Mouse (Mus musculus): ENCODE results near the gene Pkn2. TPM values are rescaled to one million over a fixed set of nuclear protein-coding genes. Genes with fewer than 3 reads are reported as not detected.

The Pkn2 gene
- total and polyA plus RNA-seq, 2 experiments: 4.7 to 31.4 TPM

DNA sequence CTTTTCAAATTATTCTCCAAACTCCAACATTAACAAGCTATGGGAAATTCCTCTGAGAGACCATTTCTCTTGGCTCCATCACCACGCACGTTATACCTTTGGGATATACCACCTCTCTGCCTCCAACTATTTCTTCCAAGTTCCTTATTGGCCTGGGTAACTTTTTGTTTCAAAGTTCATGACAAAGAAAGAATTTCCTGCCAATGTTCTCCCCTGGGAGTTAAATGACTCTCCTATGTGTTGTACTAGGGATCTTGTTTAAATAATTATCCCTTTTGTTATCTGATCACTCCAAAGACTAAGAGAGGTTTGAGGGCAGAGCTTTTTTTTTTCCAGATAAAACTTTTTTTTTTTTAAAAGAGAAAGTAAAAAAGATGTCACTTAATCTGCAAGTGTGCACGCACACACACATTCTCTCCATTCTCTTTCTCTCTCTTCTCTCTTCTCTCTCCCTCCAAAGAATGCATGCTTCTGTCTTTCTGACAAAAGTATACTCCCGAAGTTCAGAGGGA, 25.8 kb downstream of the Pkn2 start:
- Histone ChIP-seq H3K27me3 (ENCODE audit: control insufficient read depth, insufficient read depth, low read length) (no peaks in the 10 kb centered on the region), H3K27ac (replicated peaks; ENCODE audit: insufficient read depth, low read depth, low read length) (no peak overlapping the region), H3K4me1 (ENCODE audit: control insufficient read depth, insufficient read depth, low read length) (peaks cover 7% of the 10 kb centered on the region; the same call in 1 of the 2 replicates), H3K36me3 (ENCODE audit: control insufficient read depth, insufficient read depth, low read length) (peaks cover 2% of the 10 kb centered on the region; the same call in 1 of the 2 replicates), H3K79me2 (ENCODE audit: control insufficient read depth, insufficient read depth, low read length) (peaks cover 1% of the 10 kb centered on the region; the same call in 1 of the 2 replicates), H3K4me3 (ENCODE audit: insufficient read depth, low read depth, low read length) (no peak overlapping the region), H3K9ac (ENCODE audit: low read depth, low read length) (no peak overlapping the region)
- 81% methylated on average over 4 of the region's 4 CpGs for WGBS
- no peak for TF ChIP-seq POLR2A (IDR thresholded peaks at IDR 0.05; ENCODE audit: extremely low read depth, insufficient read depth, low read length)
- no peak for TF ChIP-seq CTCF (IDR thresholded peaks at IDR 0.05; ENCODE audit: low read depth, low read length)
- DNase-seq (ENCODE audit: extremely low read depth, low read depth, low spot score): no peak

DNA sequence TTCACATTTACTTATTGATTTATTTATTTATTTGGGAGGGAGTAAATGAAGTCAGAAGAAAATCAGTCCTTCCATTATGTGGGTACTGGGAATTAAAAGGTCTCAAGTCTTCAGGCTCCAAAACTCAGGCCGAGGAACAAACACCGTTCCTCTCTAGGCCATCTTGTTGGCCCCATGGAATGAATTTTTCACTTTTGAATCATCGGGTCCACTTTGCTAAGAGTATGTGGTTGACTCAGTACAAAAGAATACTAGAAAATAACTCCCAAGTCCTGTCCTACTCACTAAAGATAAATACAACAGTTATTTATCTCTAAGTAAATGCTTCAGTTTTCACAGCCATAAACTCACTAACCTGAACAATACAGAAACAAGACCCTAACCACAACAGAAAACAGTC, 28.9 kb downstream of the Pkn2 start:
- H3K79me2 ChIP-seq (ENCODE audit: control insufficient read depth, insufficient read depth, low read length): no peaks in the 10 kb centered on the region; the same call in 1 of the 2 replicates
- no peak for DNase-seq (ENCODE audit: extremely low read depth, low read depth, low spot score)
- TF ChIP-seq CTCF (IDR thresholded peaks at IDR 0.05; ENCODE audit: low read depth, low read length): no peak
- TF ChIP-seq POLR2A (IDR thresholded peaks at IDR 0.05; ENCODE audit: extremely low read depth, insufficient read depth, low read length): no peak
- no peak overlapping the region for H3K9ac ChIP-seq (ENCODE audit: low read depth, low read length)
- no peak overlapping the region for H3K4me3 ChIP-seq (ENCODE audit: insufficient read depth, low read depth, low read length)
- peaks cover 7% of the 10 kb centered on the region; the same call in 1 of the 2 replicates for H3K4me1 ChIP-seq (ENCODE audit: control insufficient read depth, insufficient read depth, low read length)
- no peaks in the 10 kb centered on the region for H3K27me3 ChIP-seq (ENCODE audit: control insufficient read depth, insufficient read depth, low read length)
- 68% methylated on average over 3 of the region's 3 CpGs for WGBS
- peaks cover 2% of the 10 kb centered on the region; the same call in 1 of the 2 replicates for H3K36me3 ChIP-seq (ENCODE audit: control insufficient read depth, insufficient read depth, low read length)
- H3K27ac ChIP-seq (replicated peaks; ENCODE audit: insufficient read depth, low read depth, low read length): no peak overlapping the region

DNA sequence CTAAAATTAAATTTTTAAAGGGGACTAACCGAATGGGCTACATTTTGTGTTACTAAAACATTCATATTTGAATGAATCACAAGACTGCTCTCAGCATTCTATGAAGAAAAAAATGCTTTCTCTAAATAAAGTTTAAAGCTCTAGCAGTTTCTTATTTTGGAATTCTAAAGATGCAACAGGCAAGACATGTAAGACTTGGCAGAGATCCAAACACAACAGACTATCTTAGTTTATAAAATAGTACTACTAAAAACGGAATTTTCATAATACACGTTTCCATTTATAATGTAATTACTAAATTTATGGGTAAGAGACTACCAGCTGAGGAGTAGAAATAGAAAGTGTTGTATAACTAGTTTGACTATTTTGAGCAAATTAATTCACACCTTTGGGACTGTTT, 30.2 kb downstream of the Pkn2 start:
- no peak overlapping the region for H3K9ac ChIP-seq (ENCODE audit: low read depth, low read length)
- 67% methylated on average over 3 of the region's 3 CpGs for WGBS
- H3K79me2 ChIP-seq (ENCODE audit: control insufficient read depth, insufficient read depth, low read length): no peaks in the 10 kb centered on the region; the same call in 1 of the 2 replicates
- H3K4me1 ChIP-seq (ENCODE audit: control insufficient read depth, insufficient read depth, low read length): peaks cover 4% of the 10 kb centered on the region; the same call in 1 of the 2 replicates
- no peaks in the 10 kb centered on the region for H3K27me3 ChIP-seq (ENCODE audit: control insufficient read depth, insufficient read depth, low read length)
- H3K4me3 ChIP-seq (ENCODE audit: insufficient read depth, low read depth, low read length): no peak overlapping the region
- H3K36me3 ChIP-seq (ENCODE audit: control insufficient read depth, insufficient read depth, low read length): peaks cover 2% of the 10 kb centered on the region; the same call in 1 of the 2 replicates
- H3K27ac ChIP-seq (replicated peaks; ENCODE audit: insufficient read depth, low read depth, low read length): no peak overlapping the region
- TF ChIP-seq POLR2A (IDR thresholded peaks at IDR 0.05; ENCODE audit: extremely low read depth, insufficient read depth, low read length) (no peak), CTCF (IDR thresholded peaks at IDR 0.05; ENCODE audit: low read depth, low read length) (no peak)
- no peak for DNase-seq (ENCODE audit: extremely low read depth, low read depth, low spot score)

DNA sequence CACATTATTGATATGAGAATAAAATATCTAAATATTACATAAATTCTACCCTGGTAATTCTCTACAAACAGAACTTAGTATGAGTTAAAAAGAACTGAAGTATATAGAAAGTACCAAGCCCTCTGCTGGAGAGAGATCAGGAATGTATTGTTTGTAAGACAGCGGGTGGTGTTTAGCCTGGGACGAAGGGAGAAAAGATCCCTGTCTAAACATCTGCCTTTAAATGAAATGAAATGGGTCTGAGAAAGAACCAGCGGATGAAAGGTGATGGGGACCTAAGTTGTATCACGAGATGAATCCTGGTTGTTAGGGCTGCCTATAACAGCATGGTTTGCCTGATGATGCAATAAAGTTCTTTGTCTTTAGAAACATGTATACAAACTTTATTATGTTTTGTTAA, 41.8 kb downstream of the Pkn2 start:
- H3K4me3 ChIP-seq (ENCODE audit: insufficient read depth, low read depth, low read length): no peak overlapping the region
- TF ChIP-seq CTCF (IDR thresholded peaks at IDR 0.05; ENCODE audit: low read depth, low read length) (no peak), POLR2A (IDR thresholded peaks at IDR 0.05; ENCODE audit: extremely low read depth, insufficient read depth, low read length) (no peak)
- 85% methylated on average over 4 of the region's 4 CpGs for WGBS
- no peak for DNase-seq (ENCODE audit: extremely low read depth, low read depth, low spot score)
- H3K9ac ChIP-seq (ENCODE audit: low read depth, low read length): no peak overlapping the region
- no peaks in the 10 kb centered on the region for H3K27me3 ChIP-seq (ENCODE audit: control insufficient read depth, insufficient read depth, low read length)
- no peaks in the 10 kb centered on the region; the same call in 1 of the 2 replicates for H3K4me1 ChIP-seq (ENCODE audit: control insufficient read depth, insufficient read depth, low read length)
- no peak overlapping the region for H3K27ac ChIP-seq (replicated peaks; ENCODE audit: insufficient read depth, low read depth, low read length)
- peaks cover 7% of the 10 kb centered on the region; the same call in 1 of the 2 replicates for H3K36me3 ChIP-seq (ENCODE audit: control insufficient read depth, insufficient read depth, low read length)
- H3K79me2 ChIP-seq (ENCODE audit: control insufficient read depth, insufficient read depth, low read length): peaks cover 4% of the 10 kb centered on the region; the same call in 1 of the 2 replicates

DNA sequence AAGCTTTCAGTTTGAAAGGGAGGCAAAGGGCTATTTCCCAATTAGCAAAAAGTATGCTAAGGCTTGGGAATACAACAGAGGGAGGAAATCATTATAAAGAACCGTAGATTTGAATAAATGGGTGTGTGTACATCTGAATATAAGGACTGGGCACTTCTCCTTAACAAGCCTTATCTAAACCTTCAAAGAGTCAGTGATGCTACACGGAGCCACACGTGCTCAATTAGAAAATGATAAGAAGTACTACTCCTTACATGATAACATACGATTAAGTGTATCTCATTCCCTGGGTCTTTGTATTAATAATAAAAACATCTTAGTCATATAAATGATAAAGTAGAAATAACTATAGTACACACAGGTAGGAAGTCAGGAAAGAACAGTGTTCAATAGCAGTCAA, 47.0 kb downstream of the Pkn2 start:
- no peak for TF ChIP-seq CTCF (IDR thresholded peaks at IDR 0.05; ENCODE audit: low read depth, low read length)
- no peak for TF ChIP-seq POLR2A (IDR thresholded peaks at IDR 0.05; ENCODE audit: extremely low read depth, insufficient read depth, low read length)
- Histone ChIP-seq H3K4me3 (ENCODE audit: insufficient read depth, low read depth, low read length) (no peak overlapping the region), H3K27ac (replicated peaks; ENCODE audit: insufficient read depth, low read depth, low read length) (no peak overlapping the region), H3K4me1 (ENCODE audit: control insufficient read depth, insufficient read depth, low read length) (no peaks in the 10 kb centered on the region; the same call in 1 of the 2 replicates), H3K9ac (ENCODE audit: low read depth, low read length) (no peak overlapping the region), H3K79me2 (ENCODE audit: control insufficient read depth, insufficient read depth, low read length) (peaks cover 2% of the 10 kb centered on the region; the same call in 1 of the 2 replicates), H3K27me3 (ENCODE audit: control insufficient read depth, insufficient read depth, low read length) (no peaks in the 10 kb centered on the region), H3K36me3 (ENCODE audit: control insufficient read depth, insufficient read depth, low read length) (peaks cover 13% of the 10 kb centered on the region; the same call in 1 of the 2 replicates)
- WGBS: 88% methylated on average over 4 of the region's 4 CpGs
- DNase-seq (ENCODE audit: extremely low read depth, low read depth, low spot score): no peak

DNA sequence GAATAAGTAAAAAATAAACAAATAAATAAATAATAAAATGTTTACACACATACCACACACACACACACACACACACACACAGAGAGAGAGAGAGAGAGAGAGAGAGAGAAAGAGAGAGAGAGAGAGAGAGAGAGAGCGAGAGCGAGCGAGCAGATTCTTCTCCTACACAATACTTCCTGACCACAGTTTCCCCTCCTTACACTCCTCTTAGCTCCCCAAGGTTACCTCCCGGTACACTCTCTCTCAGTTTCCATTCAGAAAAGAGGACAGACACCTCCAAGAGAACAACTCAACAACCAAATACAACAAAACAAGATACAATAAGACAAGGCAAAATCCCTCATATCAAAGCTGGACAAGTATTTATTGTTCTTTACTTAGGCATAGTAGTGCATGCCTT, 47.8 kb downstream of the Pkn2 start:
- Histone ChIP-seq H3K27me3 (ENCODE audit: control insufficient read depth, insufficient read depth, low read length) (no peaks in the 10 kb centered on the region), H3K9ac (ENCODE audit: low read depth, low read length) (no peak overlapping the region), H3K4me1 (ENCODE audit: control insufficient read depth, insufficient read depth, low read length) (no peaks in the 10 kb centered on the region; the same call in 1 of the 2 replicates), H3K79me2 (ENCODE audit: control insufficient read depth, insufficient read depth, low read length) (peaks cover 2% of the 10 kb centered on the region; the same call in 1 of the 2 replicates), H3K36me3 (ENCODE audit: control insufficient read depth, insufficient read depth, low read length) (peaks cover 14% of the 10 kb centered on the region), H3K27ac (replicated peaks; ENCODE audit: insufficient read depth, low read depth, low read length) (no peak overlapping the region), H3K4me3 (ENCODE audit: insufficient read depth, low read depth, low read length) (no peak overlapping the region)
- no peak for TF ChIP-seq CTCF (IDR thresholded peaks at IDR 0.05; ENCODE audit: low read depth, low read length)
- TF ChIP-seq POLR2A (IDR thresholded peaks at IDR 0.05; ENCODE audit: extremely low read depth, insufficient read depth, low read length): no peak
- no peak for DNase-seq (ENCODE audit: extremely low read depth, low read depth, low spot score)
- 99% methylated on average over 4 of the region's 4 CpGs for WGBS

All from liver, adult 2 months (tissue).